Mouse (Mus musculus) C2C12 (cell line): ENCODE measurements around the gene Rbms3.

ENCODE experiments used
- CEBPB ChIP-seq: IDR thresholded peaks from one replicate; pipeline ENCODE4 v1.6.1; 2011; ENCODE audit warnings: low read depth, mild to moderate bottlenecking, control low read depth, moderate library complexity
- CTCF ChIP-seq: IDR thresholded peaks from one replicate; pipeline ENCODE4 v1.5.1; 2011; ENCODE audit not compliant: control insufficient read depth, insufficient read depth, insufficient read length
- FOSL1 ChIP-seq: IDR thresholded peaks from one replicate; pipeline ENCODE4 v1.8.0; 2011; ENCODE audit warnings: mild to moderate bottlenecking, low read length; ENCODE audit not compliant: poor library complexity, insufficient read depth, severe bottlenecking
- MAX ChIP-seq: IDR thresholded peaks from one replicate; pipeline ENCODE4 v1.6.1; 2011; ENCODE audit warnings: mild to moderate bottlenecking, control low read depth
- MYOD1 ChIP-seq: IDR thresholded peaks from one replicate; pipeline ENCODE4 v1.6.1; 2011; ENCODE audit warnings: low read depth; ENCODE audit not compliant: control insufficient read depth, insufficient read length
- MYOG ChIP-seq: IDR thresholded peaks from one replicate; pipeline ENCODE4 v1.6.1; 2011; ENCODE audit not compliant: control insufficient read depth, insufficient read length; ENCODE audit errors: extremely low read depth
- USF1 ChIP-seq: IDR thresholded peaks from one replicate; pipeline ENCODE4 v1.6.1; 2011; ENCODE audit warnings: low read depth, mild to moderate bottlenecking, control low read depth, moderate library complexity

DNA sequence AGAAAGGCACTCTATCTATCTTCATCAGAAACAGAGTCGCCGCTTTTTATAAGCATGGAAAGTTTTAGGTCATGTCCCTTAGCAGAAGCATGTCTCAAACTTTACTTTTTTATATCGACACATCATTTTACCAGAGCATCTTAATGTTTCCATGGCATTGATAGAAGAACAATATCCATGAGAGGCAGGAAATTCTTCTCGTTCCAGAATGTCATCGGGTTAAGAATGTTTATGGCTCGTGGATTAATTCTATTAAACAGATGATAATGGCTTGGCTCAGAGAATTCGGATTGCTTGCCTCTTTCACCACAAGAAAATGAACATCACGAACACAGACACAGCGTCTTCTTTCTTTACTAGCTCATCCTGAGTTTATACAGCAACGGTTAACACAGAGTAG lies 781.5 kb downstream of the Rbms3 start:
- TF ChIP-seq USF1 (no peak), MAX (no peak), CTCF (no peak), FOSL1 (no peak), MYOG (no peak), CEBPB (no peak), MYOD1 (no peak)
